Mouse (Mus musculus): ENCODE measurements around the gene Zbtb24.

Gene Zbtb24

DNA sequence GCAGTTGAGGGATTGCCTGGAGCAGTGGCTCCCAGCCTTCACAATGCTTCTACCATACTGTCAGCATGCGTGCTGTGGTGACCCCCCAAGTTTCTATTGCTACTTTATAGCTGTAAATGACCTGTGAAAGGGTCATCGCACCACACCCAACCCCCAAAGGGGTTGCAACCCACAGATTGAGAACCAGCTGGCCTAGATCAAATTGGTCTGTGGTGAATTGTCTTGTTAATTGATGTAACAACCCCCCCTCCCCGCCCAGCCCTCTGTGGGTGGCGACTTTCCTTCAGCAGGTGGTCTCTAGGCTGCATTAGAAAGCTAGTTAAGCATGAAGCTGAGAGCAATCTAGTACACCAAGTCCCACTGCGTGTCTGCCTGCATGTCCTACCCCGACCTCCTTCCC, 17.1 kb downstream of the Zbtb24 start:
- DNase-seq (ENCODE audit: low spot score), result no peak

DNA sequence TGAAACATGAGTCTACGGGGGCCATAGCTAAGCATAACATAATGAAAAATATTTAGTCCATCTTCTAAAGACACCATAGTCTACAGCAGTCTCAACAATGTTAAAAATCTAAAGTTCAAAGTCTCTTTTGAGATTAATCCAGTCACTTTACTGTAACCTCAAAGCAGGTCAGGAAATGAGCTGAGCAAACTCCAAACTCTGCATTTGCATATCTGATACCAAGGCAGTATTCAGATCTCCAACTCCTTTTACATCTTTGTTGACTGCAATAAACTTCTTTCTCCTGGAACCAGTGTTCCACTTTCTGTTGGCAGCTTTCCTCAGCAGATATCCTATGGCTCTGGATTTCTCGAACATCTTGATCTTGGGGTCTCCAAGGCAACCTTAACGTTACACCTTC, 20.5 kb downstream of the Zbtb24 start:
- no peak for DNase-seq (ENCODE audit: low spot score)

DNA sequence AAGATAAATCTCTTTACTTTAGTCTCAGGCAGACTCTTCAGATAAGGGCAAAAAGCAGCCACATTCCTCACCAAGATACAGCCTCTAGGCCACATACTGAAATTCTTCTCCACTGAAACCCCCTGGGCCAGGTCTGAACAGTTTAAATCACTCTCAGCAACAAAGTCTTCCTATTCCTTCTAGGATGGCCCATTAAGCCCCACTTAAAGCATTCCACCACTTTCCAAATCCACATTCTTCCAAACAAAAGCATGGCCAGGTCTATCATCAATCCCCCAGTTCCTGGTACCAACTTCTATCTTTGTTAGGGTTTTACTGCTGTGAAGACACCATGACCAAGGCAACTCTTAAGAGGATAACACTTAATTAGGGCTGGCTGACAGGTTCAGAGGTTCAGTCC, 22.4 kb downstream of the Zbtb24 start:
- no peak for DNase-seq (ENCODE audit: low spot score)

DNA sequence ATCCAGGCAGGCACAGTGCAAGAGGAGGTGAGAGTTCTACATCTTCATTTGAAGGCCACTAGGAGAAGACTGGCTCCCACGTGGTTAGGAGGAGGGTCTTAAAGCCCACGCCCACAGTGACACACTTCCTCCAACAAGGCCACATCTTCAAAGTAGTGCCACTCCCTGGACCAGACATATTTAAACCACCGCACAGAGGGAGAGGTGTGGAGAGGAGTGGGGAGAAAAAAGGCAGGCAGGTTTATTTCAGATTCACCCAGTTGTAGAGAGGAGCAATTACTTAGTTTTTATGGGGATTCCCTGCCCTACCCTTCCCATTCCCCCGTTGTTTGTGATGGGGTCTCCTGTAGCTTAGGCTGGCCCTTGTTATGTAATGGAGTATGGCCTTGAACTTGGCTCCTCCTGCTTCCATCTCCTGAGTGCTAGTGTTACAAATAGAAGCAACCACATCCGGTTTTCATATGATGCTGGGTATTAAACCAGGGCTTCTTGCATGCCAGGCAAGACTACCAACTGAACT, 22.8 kb downstream of the Zbtb24 start:
- DNase-seq (ENCODE audit: low spot score), result no peak

DNA sequence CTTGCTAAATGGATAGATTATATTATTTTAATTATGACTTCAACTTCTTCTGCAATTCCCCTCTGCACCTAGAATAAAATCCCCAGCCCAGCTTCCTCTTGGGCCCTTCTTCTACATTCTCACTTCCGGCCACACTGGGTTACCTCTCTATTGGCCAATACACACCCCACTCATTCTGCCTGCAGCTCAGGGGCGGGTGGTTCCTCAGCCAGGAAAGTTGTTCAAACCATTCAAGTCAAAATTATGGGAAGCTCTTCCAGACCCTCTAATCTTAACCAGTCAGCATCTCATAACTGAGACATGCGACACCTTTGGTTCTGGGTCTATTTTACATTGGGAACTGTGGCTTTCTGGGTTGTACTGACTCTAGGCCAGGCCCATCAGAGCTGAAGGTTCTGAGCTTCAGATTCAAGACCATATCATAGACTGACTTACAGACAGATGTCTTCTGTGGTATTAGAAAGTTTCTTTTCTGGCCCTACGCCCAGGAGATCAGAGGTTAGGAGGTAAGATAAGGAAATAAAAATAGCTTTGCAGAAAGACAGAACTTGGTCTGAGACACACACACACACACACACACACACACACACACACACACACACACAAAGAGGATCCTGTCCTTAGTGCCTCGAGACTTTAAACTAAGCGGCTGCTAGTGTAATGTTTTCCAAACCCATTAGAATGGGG, 23.7 kb downstream of the Zbtb24 start:
- peak; percentile 56 for DNase-seq (ENCODE audit: low spot score)

DNA sequence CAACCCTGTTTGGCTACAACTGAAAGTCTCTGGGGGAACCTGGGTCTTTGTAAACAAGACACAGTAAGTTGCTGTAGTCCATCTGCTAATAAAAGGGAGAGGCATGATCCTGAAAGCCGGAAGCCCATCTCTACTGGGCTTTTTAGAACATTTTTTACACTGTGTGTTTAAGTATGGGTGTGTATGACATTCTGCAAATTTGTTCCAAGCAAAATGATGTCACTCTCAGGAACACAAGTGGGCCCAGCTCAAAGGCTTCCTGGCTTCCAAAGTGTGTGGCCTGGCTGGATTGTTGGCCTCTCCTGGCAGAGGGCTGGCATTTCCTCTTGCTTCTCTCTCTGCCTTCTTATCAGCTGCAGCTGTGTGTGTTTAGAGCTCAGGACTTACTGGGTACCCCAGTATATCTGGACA, 24.8 kb downstream of the Zbtb24 start:
- DNase-seq (ENCODE audit: low spot score), result peak; percentile 69

DNA sequence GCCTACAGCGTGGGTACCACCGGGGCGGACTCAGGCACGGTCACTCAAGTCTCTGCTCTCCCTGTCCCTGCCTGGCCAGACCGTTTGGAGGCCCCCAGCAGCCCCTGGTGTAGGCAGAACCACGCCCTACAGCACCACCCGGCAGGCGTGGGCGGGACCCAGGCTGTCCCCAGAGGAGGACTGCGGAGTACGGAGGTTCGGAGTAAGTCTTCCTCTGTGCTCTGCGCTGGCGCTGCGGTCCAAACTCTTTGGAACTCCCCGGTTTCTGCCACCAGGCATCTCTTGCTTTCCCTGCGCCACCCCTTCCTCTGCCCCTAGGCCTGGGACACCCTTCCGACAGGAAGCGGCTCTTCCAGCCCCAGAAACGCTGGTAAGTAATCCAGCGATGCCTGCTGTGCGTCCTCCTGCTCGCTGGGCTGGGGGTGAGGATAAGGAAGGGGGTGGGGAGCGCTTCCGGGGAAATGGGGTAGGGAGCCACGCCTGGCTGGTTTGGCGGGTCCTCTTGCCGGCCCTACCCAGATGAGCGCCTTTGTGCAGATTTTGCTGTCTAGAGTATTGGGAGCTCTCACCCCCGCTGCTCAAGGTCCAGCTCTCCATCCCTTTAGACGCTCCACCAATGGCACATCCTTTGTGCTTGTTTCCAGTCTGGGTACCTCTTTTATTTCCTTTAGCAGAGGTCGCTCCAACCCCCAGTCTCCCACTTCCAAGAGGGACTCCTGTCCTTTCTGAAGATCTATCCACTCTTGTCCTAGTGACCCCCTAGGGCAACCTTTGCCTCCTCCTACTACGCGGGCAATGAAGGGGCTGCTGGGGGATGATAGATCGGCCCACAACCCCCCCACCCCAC, 26.2 kb downstream of the Zbtb24 start, which contains the start of gene Mical1:
TSS of gene Mical1 (plus strand) at position 144 of the 847 bp plus-strand sequence.
- DNase-seq (ENCODE audit: low spot score), result peak; percentile 71

DNA sequence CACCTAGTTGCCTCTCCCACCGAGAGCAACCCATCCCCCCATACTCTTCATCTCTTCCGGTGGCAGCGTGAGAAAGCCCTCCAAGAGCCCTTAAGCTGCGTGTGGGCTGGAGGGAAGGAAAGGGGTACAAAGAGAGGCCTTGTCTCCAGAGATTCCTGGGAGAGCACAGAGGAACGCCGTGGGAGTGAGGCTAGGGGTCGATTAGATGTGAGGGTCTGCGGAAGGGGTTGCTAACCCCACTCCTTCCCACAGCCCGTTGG, 26.8 kb downstream of the Zbtb24 start:
- no peak for DNase-seq (ENCODE audit: low spot score)

DNA sequence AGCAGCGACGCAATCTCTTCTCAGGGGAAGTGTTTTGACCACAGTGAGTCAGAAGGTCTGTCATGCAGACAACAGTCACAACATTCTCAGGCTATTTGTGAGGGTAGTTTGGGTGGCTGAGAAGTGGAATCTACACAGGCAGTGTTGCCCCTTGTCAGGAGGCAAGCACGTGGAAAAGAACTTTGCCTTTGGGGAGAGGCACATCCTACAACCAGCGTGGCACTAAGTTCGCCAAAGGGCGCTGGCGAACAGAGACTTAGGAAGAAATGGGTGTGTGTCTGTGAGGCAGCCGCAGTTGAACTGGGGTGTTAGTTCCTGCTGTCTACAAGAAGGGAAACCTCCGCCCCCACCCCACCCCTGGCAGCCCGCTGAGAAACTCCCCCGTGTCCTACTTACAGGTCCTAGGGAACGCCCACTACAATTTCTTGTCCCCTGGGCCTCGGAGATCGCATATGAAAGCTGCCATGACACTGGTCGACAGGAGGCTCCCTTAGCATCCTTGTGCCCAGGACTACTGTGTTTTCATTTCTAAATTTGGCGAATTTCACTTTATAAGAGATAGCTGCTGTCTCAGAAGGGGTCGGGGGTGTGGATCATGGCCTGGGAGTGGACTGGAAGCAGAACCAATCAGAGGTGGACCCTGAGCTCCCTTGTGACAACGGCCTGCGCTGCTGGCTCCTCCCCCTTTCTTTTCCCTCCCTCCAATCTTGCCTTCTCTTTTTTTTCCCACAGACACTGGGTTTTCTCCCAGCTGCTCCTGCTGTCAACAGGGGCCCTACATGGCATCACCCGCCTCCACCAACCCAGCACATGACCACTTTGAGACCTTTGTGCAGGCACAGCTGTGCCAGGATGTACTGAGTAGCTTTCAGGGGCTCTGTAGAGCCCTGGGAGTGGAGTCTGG, 27.3 kb downstream of the Zbtb24 start:
- peak; percentile 82 for DNase-seq (ENCODE audit: low spot score)

DNA sequence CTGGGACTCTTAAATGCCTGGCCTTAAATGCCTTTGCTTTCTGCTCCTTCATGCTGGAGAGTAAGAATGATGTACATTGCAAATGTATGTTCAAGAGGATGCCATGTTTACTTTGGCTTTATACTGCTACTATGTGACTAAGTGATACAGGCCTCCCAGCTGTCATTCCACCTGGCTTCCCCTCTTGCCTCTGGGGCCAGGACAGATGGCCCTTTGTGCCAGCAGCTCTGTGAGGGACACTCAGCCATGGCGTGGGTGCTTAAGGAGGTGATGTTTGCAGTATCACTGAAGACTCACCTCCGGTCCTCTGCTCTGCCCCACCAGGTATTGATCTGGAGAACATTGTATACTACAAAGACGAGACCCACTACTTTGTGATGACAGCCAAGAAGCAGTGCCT, 29.8 kb downstream of the Zbtb24 start:
- DNase-seq (ENCODE audit: low spot score), result no peak

DNA sequence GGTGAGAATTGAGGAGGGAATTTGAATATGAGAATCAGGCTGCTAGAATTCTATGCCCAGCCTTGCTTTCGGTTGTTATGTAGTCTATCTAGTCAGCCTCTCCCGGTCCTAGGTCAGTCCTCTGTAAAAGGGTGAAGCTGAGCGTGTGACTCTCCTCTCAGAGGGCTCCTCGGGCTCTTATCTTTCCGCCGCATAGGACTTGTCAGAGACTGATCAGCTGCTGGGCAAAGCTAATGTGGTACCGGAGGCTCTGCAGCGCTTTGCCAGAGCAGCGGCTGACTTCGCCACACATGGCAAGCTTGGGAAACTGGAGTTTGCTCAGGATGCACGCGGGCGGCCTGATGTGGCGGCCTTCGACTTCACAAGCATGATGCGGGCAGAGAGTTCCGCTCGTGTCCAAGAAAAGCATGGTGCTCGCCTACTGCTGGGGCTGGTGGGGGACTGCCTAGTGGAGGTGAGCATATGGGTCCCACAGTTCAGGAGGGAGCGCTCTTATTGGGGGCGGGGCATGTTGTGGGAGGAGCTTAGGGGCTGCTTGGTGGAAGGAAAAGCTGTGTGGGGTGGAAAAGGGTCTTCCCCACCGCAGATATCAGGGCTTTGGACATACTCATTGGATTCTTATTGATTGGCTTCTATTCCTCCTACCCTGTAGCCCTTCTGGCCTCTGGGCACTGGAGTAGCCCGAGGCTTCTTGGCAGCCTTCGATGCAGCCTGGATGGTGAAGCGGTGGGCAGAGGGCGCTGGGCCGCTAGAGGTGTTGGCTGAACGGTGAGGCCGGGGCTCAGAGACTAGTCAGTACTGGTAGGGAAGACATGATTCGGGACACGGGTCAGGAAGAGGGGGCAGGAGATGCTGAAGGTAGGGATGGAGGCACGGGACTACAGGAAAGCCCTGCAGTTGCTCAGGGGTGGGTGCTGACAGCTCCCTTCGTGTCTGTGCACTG, 31.0 kb downstream of the Zbtb24 start:
- DNase-seq (ENCODE audit: low spot score), result no peak

DNA sequence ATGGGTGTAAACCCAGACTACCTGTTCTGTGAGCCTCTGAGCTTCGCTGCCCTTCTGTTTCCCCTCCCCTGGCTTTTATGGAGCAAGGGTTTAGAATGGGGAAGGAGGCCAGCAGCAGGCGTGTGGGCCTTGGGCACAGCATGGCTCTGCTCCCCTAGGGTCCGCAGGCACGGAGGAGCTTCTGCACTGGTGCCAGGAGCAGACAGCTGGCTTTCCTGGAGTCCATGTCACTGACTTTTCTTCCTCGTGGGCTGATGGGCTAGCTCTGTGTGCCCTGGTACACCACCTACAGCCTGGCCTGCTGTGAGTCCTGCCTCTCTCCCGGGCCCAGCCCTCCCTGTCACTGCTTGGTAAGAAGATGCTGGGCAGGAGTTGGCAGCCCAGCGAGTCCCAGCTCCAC, 32.3 kb downstream of the Zbtb24 start:
- no peak for DNase-seq (ENCODE audit: low spot score)

DNA sequence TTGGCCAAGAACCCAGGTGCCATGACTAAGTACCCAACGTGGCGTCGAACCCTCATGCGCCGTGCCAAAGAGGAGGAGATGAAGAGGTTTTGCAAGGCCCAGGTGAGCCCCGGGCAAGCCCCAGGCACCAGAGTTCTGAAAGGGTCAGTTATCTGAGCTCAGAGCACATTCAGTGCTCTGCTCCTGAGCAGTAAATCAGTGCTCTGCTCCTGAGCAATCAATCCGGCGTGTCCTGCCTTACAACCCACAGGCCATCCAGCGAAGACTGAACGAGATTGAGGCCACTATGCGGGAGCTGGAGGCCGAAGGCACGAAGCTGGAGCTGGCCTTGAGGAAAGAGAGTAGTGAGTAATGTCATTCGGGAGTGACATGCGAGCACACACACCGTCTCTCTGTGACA, 35.6 kb downstream of the Zbtb24 start:
- no peak for DNase-seq (ENCODE audit: low spot score)

DNA sequence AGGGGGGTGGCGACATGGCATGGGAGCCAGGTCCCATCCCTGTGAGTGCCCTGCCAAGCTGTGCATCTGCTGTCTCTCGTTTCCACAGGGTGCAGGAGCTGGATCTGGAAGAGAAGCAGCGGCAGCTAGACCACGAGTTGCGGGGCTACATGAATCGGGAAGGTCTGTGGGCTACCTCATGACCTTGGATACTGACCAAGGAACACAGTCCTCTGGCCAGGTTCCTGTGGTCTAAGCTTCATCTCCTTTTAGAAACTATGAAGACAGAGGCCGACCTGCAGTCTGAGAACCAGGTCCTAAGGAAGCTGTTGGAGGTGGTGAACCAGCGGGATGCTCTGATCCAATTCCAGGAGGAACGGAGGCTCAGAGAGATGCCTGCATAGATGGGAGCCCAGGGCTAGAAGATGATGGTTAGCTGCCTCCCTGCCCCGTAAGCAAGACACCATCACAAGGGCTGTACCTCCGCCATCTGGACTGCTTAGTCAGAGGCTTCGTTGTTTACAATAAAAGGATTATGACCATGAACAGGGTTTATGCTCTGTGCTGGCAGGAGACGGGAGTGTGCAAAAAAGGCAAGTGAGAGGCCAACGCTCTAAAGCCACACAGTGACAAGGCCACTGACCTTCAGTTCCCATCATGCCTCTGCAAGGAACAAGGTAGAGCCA, 36.5 kb downstream of the Zbtb24 start:
- no peak for DNase-seq (ENCODE audit: low spot score)

DNA sequence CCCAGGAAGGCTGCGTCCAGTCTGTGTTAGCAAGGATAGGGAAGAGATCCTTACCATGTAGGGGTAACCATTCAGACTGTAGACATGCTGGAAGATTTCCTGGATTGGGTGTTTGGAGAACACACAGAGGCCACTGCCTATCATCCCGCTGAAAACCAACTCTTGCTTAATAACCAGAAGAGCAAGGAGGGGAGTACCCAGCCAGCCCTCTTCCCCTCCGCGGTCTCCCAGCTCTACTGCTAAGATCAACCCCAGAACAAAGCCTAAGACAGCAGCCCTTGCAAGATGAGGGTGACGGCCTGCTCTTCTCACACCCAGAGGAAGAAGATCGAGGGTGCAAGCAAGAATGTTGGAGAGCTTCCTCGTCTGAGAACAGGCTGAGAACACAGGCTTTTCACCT, 38.7 kb downstream of the Zbtb24 start:
- no peak for DNase-seq (ENCODE audit: low spot score)

DNA sequence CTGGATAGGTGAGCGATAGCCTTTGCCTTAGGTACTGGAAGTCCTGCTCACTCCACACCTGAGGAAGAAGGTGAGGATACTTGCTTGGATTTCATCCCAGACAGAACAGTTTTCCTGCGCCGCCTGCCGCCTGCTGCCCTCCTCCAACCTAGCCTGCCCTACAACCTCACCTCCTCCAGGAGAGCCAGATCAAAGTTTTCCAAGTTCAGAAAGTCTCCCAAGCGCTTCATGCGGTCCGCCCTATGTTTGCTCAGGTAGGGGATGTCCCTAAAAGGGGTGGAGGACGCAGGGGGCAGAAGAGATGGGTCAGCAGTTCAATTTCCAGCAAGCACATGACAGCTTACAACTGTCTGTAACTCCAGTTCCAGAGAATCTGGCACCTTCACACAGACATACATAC, 39.1 kb downstream of the Zbtb24 start:
- DNase-seq (ENCODE audit: low spot score), result no peak

DNA sequence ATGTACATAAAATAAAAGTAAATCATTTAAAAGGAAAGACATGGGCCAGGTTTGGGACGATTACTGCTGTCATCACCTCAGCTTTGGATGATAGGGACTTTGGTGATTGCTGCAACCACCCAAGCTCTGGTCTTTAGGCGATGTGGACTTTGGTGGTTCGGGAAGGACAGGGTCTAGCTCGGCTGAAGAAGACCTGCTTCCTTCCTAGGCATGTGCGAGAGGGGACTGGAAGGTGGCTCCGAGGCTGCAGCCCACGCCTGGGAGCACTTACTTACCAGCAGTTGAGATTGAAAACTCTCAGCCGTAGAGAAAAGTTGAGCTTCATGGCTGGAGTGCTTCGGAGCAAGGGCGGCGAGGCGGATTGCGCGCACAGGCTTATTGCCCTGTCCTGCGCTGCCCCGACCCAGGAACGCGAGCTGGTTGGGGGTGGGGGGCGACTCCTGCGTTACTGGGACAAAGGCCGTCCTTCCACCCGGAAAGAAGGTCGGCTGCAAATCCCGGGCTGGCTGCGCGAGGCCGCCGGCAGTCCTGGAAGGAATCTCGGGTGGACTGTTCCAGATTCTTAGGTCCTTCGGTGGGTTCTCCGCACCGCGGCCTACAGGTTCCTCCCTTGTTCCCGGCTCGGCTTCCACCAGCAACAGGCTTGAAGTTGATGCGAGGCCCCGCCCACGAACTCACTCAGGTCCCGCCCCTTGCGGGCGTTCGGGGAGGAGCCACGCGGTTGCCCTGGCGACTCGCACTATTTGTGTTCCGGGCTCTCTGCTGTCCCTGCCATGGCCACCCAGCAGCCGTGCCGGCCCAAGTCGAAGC, 39.7 kb downstream of the Zbtb24 start, which contains the start of the genes Smpd2 and Ppil6:
TSS of gene Smpd2 (minus strand) at position 662 of the 810 bp plus-strand sequence.
TSS of gene Ppil6 (plus strand) at position 732 of the 810 bp plus-strand sequence.
- DNase-seq (ENCODE audit: low spot score), result peak; percentile 96

DNA sequence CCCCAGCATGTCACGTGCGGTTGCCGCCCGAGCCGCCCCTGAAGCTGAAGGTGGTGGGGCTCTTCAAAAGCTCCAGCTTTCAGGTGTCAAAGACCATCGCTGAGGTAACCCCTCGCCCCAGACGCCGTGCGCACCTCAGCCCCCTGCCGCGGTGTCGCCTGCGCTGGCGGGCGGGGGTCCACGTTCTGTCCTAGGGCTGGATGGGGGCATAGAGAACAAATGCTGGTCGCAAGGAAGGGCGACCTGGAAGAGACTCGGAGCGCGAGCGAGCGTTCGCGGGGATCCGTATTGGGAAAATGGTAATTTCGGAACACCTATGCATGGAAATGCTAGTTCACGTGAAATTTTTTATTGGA, 40.3 kb downstream of the Zbtb24 start:
- no peak for DNase-seq (ENCODE audit: low spot score)

DNA sequence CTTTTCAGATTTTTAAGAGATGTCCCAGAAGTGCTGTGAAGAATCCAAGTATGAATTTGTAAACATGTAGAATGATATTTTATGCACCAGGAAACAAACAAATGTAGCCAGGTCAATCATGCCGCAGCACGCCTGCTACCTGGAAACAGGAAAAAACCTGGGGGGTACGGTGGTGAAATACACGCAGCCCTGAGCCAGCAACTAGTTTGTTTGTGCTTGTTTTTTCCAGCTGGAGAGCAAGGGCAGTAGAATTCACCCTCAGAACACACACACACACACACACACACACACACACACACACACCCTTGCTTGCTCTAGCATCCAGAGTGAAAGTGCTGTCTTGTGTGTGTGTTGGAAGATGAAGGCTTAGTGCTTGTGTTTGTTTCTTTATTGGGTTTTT, 40.9 kb downstream of the Zbtb24 start:
- no peak for DNase-seq (ENCODE audit: low spot score)

DNA sequence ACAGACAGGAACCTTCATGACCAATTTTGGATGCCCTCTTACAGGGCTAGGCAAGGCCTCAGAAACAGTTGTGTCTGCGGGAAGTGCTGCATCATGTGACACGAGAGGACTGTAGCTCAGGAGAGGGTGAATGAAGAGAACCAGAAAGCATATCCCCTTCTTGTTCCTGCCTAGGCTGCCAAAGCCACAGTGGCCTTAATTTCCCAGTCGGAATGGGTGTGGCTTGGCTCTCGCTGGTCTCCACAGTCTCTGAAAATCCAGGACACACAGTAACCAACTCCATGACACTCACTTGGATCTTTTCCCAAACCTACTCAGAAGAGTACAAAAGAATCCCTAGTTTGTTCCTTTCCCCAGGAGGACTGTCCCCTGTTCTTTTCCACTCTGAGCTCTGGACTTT, 50.8 kb downstream of the Zbtb24 start:
- peak; percentile 45 for DNase-seq (ENCODE audit: low spot score)

Data from lung, postnatal 25 days (tissue).